Mouse (Mus musculus) regulatory T cell (primary cell): ENCODE results near the gene Tbc1d10a.
"Not testable (repeated sequence)": the region's sequence is repeated elsewhere in the genome, so short reads cannot be mapped to it uniquely, and the experiment has no call there.

ENCODE experiments used
- in situ Hi-C: fragments of 300-600 bp; cut with MboI, MseI; formaldehyde crosslinking; loops from one replicate; pipeline ENCODE4 v1.15.1; 2025; ENCODE audit warnings: high pct_unique_total_duplicates

The Tbc1d10a gene

GRCm38 (mm10) chr11:4183511-4183910 is 3.1 kb upstream of the Tbc1d10a start:
- in situ Hi-C loops = no loop called here

DNA sequence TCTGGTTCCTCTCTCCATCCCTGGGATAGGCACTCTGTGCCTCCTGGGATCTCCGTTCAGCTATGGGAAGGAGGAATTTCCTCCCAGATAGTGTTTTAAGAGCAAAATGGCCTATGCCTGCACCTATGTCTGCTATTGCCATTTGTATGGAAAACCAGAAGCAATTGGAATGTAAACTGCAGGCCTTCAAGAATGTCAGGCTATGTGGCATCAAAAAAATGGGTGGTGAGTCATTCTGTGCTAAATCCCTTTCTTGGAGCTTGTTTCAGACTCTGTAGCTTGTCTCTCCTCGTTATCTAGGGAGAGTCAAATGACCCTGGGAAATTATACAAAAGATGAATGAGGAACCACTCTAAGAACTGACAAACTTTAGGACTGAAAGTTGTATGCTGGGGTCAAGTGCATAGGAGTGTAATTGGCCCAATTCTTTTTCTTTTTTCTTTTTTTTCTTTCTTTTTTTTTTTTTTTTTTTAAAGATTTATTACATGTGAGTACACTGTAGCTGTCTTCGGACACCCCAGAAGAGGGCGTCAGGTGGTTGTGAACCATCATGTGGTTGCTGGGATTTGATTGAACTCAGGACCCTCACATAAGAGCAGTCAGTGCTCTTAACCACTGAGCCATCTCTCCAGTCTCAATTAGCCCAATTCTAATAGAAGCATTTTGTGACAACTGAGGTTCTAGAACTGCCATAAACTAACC is 2.2 kb upstream of the Tbc1d10a start:
- in situ Hi-C loops = no loop called here

DNA sequence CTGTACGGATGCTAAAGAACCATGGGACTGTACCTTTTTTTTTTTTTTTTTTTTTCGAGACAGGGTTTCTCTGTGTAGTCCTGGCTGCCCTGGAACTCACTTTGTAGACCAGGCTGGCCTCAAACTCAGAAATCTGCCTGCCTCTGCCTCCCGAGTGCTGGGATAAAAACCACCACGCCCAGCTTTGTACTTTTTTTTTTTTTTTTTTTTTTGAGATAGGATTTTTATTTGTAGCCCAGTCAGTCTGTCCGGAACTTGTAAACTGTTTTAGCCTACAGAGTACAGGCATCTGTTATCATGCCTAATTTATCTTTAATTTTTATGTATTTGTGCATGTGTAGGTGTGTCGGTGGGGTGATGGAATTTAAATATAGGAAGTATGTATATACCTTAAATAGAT is 1.1 kb upstream of the Tbc1d10a start:
- in situ Hi-C loops = not testable (repeated sequence)

GRCm38 (mm10) chr11:4187318-4187700 is 720 bp downstream of the Tbc1d10a start:
- in situ Hi-C loops = no loop called here

DNA sequence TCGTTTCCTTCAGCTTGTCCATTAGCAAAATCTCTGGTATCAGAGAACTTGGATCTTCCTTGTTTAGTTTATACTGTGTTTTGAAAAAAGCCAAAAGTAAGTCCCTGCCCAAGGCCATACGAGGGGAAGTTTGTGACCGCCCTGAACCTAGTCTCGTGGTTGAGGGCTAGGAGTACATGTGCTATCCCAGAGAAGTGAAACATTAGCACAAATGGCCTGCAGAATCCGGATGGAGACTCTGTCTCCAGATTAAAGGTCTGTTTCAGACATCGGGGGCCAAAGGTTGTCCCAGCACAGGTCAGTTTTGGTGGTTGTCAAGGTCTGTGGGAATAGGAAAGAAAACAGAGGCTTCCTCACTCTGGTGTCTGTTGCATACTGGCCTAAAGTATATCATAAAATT is 2.6 kb downstream of the Tbc1d10a start:
- in situ Hi-C loops = no loop called here

DNA sequence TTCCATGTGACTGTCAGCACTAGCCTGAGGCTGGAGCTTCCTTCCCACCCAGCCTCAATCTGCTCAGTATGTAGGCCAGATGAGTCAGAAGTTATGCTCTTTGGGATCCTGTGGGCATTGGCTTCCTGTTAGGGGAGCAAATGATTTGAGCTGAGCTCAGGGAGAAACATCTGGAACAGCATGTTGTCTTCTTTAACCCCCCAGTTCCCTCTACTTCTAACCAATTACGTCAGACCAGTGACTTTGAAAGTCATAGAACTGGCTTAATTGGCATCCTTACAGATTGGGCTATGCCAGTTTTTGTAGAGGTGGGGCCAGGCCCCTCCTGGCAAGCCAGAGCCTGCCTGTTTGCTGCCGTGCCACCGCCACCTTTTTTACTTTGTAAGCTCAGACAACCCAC is 4.1 kb downstream of the Tbc1d10a start:
- in situ Hi-C loops = no loop called here

DNA sequence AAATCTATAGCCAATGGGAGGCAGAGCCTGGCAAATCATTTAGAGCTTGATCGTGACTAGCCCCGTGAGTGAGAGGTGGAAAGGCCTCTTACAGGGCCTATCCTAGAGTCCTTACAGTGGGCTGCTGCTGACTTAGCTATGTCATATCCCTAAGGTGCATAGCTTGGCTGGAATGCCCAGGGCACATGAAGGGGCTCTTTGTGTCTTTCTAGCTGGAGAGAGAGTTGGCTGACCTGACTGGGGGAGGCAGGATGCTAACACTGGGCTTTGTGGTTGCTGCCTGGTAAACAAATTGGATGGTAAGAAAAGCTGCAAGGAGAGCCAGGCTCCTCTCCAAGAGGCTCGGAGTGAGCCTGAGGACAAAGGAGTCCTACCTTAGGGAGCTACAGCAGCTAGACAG is 6.2 kb downstream of the Tbc1d10a start:
- in situ Hi-C loops = no loop called here

DNA sequence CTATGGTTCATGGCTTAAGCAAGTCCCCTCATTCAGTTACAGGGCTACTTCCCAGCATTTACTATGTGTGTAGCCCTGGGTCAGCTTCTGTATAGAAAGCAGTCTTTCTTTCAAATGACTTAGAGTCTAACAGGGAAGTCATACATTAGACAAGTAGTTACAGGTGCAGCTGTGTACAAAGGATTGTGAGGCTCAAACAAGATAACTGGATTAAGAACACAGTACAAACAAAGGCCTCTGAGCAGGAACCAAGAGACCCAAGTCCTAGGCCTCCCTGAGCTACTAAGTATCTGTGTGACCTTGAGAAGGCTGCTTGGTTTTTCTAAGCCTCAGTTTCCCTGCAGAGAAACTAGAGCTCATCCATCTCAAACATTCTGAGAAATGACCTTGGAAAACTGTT is 6.8 kb downstream of the Tbc1d10a start:
- in situ Hi-C loops = no loop called here

- in situ Hi-C loops = no loop called here
Observed at GRCm38 (mm10) chr11:4195597-4196031, 9.0 kb downstream of the Tbc1d10a start.

GRCm38 (mm10) chr11:4196636-4197035 is 10.0 kb downstream of the Tbc1d10a start:
- in situ Hi-C loops = no loop called here

DNA sequence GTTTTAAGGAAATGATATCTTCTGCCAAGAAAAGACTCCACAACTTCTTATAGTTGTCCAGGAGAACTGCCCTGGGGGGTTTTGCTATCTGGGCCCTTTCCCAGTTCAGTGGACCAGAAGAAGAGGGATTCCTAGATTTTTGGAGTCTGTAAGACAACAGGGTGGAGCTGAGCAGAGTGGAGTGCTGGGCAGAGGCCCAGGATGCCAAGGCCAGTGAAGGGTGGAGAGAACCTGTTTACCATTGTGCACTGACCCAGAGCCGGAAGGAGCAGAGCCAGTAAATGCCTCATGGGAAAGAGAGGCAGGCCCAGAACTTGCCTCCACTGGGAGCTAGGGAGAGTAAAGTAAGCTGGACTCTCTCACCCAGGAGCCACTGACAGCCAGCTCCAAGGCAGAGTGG is 11.1 kb downstream of the Tbc1d10a start:
- in situ Hi-C loops = no loop called here

DNA sequence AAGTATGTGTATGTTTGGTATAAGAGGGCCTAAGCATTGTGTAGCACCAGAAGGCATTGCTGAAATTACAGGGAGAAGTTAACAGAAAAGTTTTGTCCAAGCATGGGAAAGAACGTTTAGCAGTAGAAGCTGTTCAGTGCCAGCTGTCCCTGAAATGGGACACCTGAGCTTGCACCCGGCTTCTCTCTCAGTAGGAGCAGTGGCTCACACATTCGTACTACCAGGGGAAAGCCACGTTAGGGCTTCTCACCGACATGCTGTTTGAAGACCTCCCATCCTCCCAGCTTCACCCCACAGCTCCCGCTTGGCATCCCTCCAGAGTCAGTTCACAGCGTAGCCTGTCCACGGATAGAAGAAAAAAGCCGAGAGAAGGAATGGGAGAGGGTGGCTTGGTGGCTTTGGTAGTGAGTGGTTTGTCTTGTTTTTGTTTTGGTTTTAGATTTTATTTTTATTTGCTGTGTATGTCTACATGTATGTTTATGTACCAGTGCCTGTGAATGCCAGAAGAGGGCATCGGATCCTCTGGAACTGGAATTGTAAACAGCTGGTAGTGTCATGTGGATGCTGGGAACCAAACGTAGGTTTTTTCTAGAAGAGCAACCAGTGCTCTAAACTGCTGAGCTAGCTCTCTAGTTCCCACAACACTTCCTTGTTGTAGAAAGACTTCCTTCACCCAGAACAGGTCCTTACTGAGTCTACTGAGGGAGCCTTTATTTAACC is 15.6 kb downstream of the Tbc1d10a start:
- in situ Hi-C loops = no loop called here

DNA sequence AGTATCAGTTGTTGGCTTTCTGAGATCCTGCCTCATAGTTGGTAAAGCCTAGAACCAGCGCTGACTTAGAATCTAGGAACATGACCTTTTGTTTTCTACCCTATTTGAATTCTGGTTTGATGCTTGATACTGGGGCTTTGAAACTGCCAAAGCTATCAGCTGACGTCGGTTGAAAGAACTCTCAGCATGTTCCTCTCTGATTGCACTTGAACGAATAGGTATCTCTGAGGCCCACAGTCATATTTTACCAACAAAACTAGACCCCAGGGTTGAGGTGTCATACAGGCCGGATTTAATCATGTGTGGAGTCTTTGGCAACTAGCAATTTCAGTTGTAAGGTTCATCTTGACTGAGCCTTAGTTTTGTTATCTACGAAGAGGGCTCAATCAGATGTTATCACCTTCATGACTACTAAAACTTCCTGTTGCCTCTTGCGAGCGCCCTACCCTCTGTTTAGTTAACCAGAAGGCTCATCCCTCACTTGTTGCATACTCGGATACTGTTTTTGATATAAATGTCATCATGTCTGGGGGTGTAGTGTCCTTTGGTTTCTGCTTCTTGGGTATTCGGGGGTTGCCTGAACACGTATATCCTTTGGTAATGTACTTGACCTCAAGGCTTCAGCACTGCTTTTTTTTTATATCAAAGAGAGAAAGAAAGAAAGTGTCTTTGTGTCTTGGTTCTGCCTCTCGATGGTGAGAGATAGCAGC is 16.6 kb downstream of the Tbc1d10a start:
- in situ Hi-C loops = no loop called here

GRCm38 (mm10) chr11:4203705-4204074 is 17.1 kb downstream of the Tbc1d10a start:
- in situ Hi-C loops = no loop called here

DNA sequence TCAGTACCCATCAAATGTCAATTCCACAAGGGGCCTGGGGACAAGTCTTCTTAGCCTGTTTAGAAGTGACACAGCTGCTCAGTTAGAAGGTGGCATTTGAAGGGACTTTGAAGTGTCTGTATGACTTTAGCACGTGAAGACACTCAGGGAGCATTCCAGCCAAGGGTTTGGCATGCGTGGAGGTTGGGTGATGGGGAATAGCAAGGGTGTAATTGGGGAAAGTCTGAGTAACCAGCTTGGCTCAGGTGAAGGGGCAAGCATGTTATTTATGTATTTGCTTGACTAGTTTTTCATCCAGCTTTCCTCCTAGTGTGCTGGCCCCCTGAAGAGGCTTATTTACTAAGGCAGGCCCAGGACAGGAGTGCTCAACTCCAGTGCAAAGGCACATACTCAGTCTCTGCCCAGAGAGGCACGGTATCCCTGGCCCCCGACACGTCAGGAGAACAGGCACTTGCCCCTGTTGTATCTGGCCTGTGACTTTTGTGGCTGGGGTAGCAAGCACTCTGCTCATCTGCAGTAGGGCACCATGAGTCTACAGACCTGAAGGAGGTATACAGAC is 18.6 kb downstream of the Tbc1d10a start:
- in situ Hi-C loops = loop anchor here (5.0 kb wide), 1 partner anchor 68 kb away; the partner anchor contains the start of gene Rnf215

DNA sequence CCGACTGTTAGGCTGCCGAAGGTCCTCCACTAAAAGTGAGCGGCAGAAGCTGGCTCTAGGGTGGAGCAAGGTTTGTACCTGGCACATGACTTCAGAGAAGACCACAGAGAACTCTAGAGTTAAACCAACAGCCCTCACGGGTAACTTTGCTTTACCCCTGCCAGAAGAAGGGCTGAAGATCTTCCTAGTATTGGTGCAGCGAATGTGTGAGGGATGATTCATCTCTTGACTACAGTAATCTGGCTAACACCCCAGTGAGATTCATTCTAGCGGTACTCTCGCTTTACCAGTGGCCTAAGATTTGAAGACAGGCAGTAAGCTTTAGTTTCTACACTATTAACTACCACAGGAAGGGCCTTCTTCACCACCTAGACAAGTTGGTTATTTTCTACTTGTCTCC is 19.4 kb downstream of the Tbc1d10a start:
- in situ Hi-C loops = loop anchor here (5.0 kb wide), 1 partner anchor 69 kb away; the partner anchor contains the start of gene Rnf215

- in situ Hi-C loops = loop anchor here (5.0 kb wide), 1 partner anchor 69 kb away; the partner anchor contains the start of gene Rnf215
Observed at GRCm38 (mm10) chr11:4206563-4206962, 20.0 kb downstream of the Tbc1d10a start.

DNA sequence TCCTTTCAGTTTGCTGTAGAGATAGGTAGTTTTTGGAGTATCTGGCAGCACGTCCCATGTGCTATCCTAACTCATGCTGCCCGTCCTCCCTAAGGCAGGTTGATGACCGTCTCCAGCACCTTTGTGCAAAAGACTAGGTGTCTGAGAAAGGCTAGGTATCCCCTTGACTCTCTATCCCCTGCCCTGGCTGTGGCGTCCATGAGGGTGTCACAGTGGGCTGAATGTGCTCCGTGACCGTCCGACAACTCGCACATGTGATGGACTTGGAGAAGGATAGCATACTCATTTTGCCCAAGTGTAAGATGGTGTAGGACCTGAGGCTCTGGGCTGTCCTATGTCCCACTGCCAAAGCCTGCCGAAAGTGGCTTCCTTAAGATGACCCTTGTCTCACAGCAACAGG is 21.1 kb downstream of the Tbc1d10a start:
- in situ Hi-C loops = loop anchor here (5.0 kb wide), 1 partner anchor 70 kb away; the partner anchor contains the start of gene Rnf215

DNA sequence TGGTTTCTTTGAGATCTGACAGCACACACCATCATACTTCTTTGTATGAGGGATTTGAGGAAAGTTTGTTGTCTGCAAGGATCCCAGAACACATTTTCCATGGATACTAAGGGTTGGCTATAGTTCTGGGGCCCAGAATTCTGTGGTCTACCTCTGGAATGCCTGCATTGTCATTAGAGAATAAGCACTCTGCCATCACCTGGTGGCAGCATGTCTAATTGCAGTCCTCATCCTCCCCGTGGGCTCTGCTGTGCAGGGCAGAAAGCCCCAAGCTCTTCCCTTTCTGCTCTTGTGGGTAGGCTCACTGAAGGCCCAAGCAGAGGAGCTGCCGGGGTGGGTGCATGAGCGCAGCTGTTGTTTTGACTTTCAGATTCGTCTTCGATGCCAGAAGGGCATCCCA is 23.0 kb downstream of the Tbc1d10a start:
- in situ Hi-C loops = loop anchor here (5.0 kb wide), 1 partner anchor 72 kb away; the partner anchor contains the start of gene Rnf215

- in situ Hi-C loops = loop anchor here (5.0 kb wide), 1 partner anchor 38 kb away; no protein-coding TSS in a partner anchor
Observed at GRCm38 (mm10) chr11:4210786-4211185, 24.2 kb downstream of the Tbc1d10a start.

- in situ Hi-C loops = loop anchor here (5.0 kb wide), 1 partner anchor 41 kb away; no protein-coding TSS in a partner anchor
Observed at GRCm38 (mm10) chr11:4213107-4213506, 26.5 kb downstream of the Tbc1d10a start.

DNA sequence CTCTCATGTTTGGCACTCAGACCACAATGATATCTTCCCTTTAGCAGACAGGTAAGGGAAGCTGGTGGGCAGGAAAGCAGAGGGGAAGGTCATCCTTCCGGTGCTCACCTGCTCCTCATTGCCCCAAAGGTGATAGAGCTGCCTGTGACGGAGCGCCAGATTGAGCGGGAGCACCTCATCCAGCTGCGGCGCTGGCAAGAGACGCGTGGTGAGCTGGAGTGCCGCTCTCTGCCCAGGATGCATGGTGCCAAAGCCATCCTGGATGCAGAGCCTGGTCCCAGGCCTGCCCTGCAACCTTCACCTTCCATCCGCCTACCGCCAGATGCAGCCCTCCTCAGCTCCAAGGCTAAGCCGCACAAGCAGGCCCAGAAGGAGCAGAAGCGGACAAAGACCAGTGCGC is 28.0 kb downstream of the Tbc1d10a start:
- in situ Hi-C loops = loop anchor here (5.0 kb wide), 1 partner anchor 42 kb away; no protein-coding TSS in a partner anchor
